Mouse (Mus musculus) ES-Bruce4 (cell line): ENCODE data around the gene Slc10a1.

ENCODE experiments used
- EP300 ChIP-seq: IDR thresholded peaks from 2 replicates; pipeline ENCODE4 v1.6.1; 2011; ENCODE audit warnings: low read depth, low read length; ENCODE audit not compliant: insufficient read depth
- POLR2A ChIP-seq: IDR thresholded peaks from one replicate; pipeline ENCODE4 v1.8.1; 2011; ENCODE audit warnings: low read length; ENCODE audit not compliant: insufficient read depth

GRCm38 (mm10) chr12:80986628-80987027, 18.1 kb upstream of the Slc10a1 start:
- TF ChIP-seq EP300 (no peak), POLR2A (no peak)
